Mouse (Mus musculus): ENCODE measurements around the gene Dcdc2a.

GRCm38 (mm10) chr13:25199916-25200315 is 144.1 kb downstream of the Dcdc2a start:
- TF ChIP-seq CTCF (IDR thresholded peaks at IDR 0.05; ENCODE audit: low read depth) (no peak), EP300 (optimal IDR thresholded peaks at IDR 0.05) (no peak)

All from stomach, postnatal 0 days (tissue).